Mouse (Mus musculus) embryonic fibroblast, embryonic 13.5 days (primary cell): ENCODE measurements around the gene Gm20388.

Experiments used
- CTCF ChIP-seq: IDR thresholded peaks from 2 replicates; pipeline ENCODE4 v1.5.1; 2011; ENCODE audit warnings: mild to moderate bottlenecking, control low read depth, low read length, moderate library complexity, borderline replicate concordance; ENCODE audit not compliant: insufficient read depth
- POLR2A ChIP-seq: IDR thresholded peaks from 2 replicates; pipeline ENCODE4 v1.6.1; 2011; ENCODE audit warnings: low read depth, mild to moderate bottlenecking, control low read depth, low read length, moderate library complexity

- TF ChIP-seq POLR2A (no peak), CTCF (peak; percentile 90)
Observed at GRCm38 (mm10) chr8:122834971-122835370, 2924.3 kb downstream of the Gm20388 start.
